Mouse (Mus musculus) E14TG2a.4 (cell line): ENCODE measurements at regions not wholly inside any gene's neighbourhood (a gene's known extent, or its start where the extent isn't known, plus 50 kb on each side); places are given as distances from the start of the nearest gene placed in this dataset.

Source experiments
- CTCF ChIP-seq: conservative IDR thresholded peaks from 2 replicates; pipeline ENCODE4 v1.5.1; 2014; ENCODE audit warnings: low read length
- NANOG ChIP-seq: IDR thresholded peaks from 2 replicates; pipeline ENCODE4 v1.6.1; 2014; ENCODE audit warnings: borderline replicate concordance, low read length, mixed read lengths
- POU5F1 ChIP-seq: IDR thresholded peaks from 2 replicates; pipeline ENCODE4 v1.6.1; 2014; ENCODE audit warnings: low read length, borderline replicate concordance

DNA sequence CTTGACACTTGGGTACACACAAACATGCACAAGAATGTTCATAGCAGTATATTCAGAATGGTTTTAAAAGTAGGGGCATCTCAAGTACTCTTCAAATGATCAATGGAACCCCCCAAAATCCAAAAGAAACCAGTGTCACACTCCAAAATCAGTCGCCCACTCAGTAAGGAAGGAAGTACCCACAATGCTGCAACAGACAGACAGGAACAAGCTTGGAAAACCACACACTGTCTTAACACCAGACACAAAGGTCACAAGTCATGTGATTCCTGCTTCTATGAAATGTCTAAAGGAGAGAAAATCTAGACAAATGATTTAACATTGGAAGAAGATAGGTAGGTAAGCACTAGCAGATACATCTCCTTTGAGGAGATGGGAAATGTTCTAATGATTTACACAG is 346.9 kb downstream of the Sox4 start:
- no peak for TF ChIP-seq CTCF
- no peak for TF ChIP-seq NANOG
- no peak for TF ChIP-seq POU5F1
